Mouse (Mus musculus) cerebellum, postnatal 36 days (tissue): ENCODE data around the gene Rps6kb2.

Experiments
- DNase-seq, 2 experiments: peaks; one replicate each; pipeline ENCODE4 v3.0.0; 2021 to 2022; ENCODE audit warnings: mixed read lengths in 2 of 2

Rps6kb2 gene

DNA sequence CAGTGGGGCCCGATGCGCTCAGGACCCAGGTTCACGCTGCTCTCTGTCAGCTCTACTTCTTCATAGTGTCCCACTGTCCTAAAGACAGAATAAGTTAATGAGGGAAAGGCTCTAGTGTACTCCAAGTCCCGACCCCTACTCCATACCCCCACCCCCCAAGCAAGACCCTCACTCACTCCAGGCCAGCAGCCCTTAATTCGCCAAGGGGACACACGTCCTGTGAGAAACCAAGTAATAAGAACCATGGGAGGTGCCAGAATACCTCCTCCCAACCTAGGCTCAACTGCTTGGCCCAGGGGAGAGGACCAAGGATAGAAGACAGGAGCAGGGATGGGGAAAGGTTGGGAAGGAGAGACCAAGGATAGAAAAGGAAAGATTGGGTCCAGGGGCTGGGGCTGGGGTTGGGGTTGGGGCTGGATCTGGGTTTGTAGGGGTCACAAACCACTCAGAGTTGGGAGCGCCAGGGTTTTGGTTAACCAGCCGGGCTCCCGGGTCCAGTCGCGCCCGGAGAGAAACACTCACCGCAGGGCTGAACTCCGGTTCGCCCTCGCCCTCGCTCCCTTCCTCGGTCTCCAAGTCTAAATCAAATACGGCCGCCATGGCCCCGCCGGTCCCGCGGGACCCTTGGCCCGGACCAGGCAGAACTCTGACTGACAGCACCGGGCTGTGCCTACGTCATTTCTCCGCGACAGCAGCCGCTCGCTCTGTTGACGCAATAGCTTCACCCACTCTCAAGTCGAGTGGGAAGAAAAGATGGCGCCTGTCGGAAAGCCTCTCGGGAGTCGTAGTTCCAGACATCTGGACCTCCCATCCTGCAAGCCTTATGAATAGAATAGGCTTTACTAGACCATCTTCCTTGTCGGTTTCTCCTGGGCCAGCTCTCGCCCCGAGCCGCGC is at the start of gene Rps6kb2:
Gene Rps6kb2 (minus strand): TSS at position 709 of the 897 bp plus-strand sequence.
- DNase-seq = peak; percentile 97 to 98

DNA sequence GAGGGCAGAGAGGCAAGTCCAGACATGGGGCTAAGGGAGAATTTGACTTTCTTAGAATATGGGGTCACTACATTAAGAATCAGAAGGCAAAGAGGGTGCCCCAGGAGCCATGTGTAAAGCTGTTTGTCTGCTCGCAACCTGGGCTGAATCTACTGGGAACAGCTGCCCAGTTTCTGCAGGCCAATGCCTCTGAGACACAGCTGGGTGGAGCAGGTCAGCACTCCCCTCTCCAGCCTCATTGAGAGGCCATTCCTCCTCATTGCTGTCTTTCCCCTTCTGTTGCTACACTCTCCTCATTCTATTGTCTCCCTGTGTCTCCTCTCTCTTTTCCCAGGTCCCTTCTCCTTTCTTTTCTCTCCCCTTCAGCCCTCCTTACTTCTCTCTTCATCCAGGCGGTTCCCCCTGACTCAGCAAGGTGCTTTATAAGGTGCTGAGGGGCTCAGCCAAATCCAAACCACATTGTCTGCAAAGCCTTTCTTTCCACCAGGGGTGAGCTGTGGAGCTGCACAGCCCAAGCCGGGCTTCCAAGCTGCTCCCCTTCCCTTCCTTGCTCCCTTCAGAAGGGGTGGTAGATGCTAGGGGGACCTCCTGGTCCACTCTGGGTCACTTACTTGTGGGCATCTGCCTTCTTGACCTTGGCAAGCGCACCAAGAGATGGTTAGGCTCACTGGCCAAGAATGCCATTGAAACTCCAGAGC is 48.9 kb upstream of the Rps6kb2 start:
- DNase-seq = no peak

DNA sequence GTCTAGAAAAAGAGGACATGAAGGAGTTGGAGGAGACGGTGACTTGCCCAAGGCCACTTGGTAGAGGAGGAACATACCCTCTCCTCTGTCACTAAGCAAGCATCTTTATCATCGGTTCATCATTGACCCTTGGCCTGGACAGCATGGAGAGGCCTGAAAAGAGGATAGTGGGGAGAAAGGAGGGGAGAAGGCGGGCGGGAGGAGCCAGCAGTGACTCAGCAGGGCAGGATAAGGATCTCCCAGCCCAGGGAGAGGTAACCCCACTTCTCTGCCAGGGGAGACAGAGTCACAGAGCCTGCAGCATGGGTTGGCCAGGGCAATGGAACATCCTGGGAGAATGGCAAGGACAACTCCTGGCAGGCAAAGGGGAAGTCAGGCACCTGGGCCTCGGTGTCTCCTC is 45.4 kb upstream of the Rps6kb2 start:
- no peak for DNase-seq

DNA sequence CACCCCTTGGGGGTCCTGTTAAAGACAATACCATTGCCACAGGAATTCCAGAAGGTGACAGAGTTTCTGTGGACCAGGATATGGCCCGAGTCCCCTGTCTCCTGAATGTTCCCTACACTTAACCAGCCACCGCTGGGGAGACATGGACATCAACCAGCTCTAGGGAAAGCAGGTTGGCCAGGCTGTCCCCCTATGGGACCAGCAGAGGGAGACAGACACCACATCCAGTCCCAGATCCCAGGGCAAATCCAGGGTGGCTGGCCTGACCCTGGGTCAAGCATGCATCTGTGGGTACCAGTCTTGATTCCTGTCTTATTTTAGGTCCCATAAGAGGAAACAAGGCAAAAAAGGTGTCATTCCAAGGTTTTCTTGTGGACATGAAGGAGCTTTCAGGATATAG is 43.8 kb upstream of the Rps6kb2 start:
- peak; percentile 73 to 76 for DNase-seq

DNA sequence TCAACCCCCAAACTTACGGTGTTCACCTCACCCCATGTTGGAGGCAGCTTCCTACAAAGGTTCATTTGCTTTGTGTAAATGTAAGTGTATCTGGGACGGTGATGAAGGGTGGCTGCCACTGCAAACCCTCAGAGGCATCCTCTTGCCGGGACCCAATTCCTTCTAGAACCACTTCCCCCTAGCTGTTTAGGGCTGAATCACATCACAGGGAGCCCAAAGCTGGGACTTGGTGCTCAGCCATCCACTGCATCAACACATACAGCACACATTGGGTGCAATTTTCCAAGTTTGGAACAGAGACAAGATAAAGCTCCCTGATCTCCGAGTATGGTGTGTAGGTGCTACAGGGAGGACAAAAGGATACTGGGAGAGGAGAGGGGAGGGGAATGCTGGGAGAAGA is 41.7 kb upstream of the Rps6kb2 start:
- DNase-seq = no peak

DNA sequence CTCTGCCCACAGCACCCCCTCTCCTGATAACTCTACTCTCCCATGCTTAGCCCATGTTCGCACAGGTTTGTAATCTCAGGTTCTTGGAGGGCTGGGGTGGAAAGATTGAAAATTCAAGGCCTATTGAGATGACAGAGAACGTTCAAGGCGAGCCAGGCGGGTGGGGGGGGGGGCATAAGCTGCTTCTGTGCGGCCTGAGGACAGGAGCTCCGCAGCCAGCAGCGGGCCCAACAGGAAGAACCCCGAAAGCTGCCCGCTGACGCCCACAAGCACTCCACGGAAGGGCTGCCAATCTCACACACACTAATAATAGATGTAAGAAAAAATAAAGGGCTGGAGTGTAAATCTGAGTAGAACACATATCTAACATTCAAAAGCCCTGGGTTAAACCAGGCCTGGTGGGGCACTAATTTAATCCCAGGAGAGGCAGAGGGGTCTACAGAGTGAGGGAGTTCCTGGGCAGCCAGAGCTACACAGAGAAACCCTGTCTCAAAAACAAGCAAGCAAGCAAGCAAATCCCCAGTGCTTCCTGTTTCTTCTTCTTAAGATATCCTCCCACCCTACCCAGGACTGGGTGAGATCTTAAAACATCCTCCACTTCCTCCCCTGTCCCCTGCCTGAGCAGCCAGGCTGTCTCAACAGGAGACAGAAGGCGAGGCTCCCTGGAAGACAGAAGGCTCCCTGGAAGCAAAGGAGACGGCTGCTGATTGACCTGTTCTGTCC is 40.6 kb upstream of the Rps6kb2 start:
- no peak for DNase-seq

DNA sequence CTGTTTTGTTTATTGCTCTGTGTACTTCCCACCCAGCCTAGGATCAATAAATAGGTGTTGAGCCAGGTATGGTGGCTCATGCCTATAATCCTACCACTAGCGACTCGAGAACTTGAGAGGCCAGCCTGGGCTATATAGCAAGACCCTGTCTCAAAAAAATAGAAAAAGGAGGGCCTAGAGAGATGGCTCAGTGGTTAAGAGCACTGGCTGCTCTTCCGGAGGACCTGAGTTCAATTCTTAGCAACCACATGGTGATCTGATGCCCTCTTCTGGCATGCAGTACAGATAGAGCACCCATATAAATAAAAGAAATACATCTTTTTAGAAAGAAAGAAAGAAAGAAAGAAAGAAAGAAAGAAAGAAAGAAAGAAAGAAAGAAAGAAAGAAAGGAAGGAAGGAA is 40.0 kb upstream of the Rps6kb2 start:
- DNase-seq = no peak

DNA sequence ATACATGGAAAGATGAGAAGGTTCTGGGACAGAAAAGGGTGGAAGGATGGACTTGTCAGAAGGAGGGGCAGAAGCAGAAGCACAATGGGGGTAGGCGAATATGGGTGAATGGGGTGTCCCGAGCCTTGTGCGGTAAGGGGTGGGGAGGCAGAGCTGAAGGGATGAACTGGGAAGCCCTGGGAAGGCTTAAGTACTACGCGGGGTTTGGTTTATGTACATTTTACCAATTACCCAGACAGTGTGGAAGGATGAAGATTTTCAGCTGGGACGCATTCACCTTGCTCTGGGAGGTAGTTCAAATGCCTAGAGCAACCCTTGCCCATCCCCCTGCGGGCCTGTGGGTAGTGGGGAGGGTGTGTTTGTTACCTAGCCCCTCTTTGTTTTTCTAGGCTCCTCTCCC is 39.0 kb upstream of the Rps6kb2 start:
- DNase-seq = no peak

DNA sequence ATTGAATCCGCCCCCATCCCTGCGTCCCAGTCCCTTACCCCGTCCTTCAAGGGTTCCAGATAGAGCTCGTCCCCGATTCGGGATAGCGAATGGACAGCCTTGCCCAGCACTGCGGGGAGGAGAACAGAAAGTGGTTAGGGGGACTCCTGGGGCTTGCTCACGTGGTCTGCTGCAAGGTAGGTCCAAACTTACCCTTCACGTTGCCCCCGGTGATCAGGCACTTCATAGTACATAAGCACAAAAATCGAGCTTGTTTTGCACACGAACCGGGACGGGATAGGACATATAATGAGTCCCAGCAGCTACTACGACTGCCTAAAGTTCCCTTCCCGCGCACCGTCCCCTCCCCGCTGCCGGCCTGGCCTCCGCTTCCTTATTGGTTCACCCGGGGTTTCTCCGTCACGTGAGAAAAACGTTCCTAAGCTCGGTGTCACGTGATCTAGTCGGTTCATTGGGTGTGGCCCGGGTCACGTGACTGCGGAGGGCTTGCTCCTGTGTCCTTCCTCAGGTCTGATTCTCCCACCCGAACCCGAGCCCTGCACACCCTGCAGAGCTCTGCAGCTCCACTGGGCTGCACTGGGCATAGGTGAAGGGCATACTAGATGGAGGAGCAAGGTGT is 38.2 kb upstream of the Rps6kb2 start, which contains the start of gene Rad9a:
Gene Rad9a (minus strand): TSS at position 372 of the 619 bp plus-strand sequence.
- peak; percentile 95 to 96 for DNase-seq

DNA sequence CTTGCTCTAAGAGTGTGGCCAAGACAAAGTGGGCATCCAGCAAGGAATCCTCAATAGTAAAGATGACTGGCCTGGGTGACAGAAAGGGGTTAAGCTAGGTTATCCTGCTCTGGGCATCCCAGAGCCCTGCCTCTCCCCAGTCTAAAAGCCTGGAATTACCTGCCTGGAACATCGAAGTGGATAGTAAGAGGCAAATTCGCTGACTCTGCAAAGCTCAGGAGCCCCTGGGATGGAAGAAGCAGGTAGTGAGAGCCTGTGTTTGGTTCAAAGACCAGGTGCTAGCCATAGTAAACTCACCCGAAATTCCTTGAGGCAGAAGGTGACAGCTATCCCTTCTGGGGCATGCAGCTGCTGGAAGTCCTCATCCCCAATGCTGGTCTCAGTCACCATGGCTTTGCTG is 34.0 kb upstream of the Rps6kb2 start:
- DNase-seq = no peak

DNA sequence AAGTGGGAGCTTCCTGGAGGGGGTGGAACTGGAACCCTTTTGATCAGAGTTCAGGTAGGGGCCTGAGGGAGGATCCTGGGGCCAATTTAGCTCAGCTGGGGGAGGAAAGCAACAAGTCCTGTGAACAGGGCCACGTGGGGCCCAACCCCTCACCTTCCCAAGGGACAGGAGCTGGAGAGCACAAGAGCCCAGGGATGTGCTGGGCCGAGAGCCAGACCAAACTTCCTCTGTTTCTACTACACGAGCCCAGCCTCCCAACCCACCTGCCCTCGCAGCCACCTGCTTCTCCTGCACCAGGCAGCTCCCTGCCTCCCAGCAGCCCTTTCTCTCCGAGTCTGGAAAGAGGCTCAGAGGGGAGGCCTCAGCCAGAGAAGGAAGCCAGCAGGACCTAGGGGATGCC is 33.4 kb upstream of the Rps6kb2 start:
- DNase-seq = no peak

DNA sequence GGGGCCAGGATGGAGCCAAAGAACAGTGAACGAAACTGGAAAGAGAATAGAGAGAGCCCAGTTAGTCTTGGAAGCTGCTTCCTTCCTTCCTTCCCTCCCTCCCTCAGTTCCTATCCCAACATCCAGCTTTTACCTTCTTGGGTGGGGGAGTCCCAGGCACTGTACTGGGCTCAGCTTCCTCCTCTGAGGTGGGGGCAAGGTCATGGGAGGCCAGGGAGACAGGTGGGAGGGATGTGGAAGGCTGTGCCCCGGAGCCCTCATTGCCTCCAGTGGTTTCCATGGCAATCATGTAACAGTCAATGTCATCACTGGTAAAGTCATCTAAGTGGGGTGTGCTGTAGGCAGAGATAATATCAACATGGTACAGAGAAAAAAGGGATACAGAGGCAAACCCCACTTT is 32.9 kb upstream of the Rps6kb2 start:
- DNase-seq = no peak

DNA sequence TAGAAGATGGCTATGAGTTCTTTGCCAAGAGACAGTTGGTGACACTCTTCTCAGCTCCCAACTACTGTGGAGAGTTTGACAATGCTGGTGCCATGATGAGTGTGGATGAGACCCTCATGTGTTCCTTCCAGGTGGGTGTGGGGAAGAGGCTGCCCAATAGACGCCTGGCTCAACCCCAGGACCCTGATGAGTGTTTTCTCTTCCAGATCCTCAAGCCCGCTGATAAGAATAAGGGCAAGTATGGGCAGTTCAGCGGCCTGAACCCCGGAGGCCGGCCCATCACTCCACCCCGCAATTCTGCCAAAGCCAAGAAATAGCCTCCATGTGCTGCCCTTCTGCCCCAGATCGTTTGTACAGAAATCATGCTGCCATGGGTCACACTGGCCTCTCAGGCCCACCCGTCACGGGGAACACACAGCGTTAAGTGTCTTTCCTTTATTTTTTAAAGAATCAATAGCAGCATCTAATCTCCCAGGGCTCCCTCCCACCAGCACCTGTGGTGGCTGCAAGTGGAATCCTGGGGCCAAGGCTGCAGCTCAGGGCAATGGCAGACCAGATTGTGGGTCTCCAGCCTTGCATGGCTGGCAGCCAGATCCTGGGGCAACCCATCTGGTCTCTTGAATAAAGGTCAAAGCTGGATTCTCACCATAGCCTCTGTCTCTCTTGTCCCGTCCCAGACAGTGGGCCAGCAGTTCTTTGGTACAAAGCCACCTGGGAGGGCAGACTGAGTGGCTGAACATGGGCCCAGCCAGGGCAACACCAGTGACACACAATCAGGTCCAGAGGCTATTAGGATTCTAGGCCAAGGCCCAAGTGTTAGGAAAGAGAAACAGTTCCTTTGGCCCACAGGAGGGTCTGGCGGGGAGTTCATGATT is 31.9 kb upstream of the Rps6kb2 start:
- DNase-seq = peak; percentile 88

DNA sequence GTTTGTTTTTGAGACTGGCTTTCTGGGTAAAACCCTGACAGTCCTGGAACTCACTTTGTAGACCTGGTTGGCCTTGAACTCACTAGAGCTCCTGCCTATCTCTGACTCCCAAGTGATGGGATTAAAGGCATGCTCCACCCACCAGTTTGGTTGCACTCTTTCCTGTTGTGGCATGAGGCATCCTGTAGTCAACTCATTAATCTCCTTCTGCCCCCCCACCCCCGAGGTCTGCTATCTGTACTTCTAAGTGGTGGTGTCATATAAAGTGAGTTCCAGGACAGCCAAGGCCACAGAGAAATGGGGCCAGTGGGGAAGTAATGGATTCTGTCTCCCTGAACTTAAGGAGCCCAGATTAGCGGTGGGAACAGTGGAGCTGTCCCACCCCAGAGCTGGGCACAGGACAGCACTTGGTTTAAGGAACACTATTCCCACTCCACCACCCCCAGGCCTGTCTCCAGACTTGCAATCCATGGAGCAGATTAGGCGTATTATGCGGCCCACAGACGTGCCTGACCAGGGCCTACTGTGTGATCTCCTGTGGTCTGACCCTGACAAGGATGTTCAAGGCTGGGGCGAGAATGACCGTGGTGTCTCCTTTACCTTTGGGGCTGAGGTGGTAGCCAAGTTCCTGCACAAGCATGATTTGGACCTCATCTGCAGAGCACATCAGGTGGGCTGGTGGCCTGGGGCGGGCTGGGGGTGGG is 31.0 kb upstream of the Rps6kb2 start:
- no peak for DNase-seq

DNA sequence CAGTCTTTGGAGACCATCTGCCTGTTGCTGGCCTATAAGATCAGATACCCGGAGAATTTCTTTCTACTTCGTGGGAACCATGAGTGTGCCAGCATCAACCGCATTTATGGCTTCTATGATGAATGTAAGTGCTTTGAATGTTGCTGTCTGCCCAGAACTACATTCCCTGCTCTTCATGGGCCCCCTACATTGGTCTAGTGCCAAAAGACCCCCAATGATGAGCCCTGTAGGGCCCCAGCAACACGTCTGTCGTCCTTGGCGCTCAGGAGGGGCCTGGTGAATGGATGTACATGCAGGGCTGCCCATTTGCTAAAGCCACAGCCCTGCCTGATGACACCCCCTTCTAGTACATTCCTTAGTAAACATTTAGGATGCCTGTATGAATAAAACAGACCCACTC is 30.0 kb upstream of the Rps6kb2 start:
- DNase-seq = no peak

DNA sequence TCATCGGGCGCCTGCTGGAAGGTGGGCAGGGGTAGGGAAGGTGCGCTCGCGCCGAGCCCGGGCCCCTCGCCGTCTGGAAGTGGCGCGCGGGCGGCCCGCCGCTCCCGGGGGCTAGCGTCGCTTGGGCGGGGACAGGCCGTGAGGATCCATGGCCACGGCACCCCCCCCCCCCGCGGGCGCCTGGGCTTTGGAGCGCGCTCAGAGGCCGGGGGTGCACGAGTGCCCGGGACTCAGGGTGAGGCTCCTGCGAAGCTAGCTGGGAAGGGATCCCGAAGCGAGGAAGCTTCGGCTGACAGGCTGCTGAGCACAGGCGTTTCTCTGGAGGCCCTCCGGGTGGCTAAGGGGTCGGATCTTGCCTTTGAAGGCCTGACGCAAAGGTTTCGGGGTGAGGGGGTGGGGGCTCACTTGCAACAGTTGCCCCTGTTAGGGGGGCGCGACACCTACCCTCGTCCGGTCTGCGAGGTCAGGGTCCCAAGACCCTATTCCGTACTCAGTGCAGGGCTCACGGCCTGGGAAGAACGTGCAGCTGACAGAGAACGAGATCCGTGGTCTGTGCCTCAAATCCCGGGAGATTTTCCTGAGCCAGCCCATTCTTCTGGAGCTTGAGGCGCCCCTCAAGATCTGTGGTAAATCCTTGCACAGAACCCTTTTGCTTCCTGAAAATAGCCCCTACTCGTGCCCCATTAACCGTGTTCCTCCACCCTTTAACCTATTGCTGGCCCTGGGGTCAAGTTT is 29.3 kb upstream of the Rps6kb2 start:
- no peak for DNase-seq

DNA sequence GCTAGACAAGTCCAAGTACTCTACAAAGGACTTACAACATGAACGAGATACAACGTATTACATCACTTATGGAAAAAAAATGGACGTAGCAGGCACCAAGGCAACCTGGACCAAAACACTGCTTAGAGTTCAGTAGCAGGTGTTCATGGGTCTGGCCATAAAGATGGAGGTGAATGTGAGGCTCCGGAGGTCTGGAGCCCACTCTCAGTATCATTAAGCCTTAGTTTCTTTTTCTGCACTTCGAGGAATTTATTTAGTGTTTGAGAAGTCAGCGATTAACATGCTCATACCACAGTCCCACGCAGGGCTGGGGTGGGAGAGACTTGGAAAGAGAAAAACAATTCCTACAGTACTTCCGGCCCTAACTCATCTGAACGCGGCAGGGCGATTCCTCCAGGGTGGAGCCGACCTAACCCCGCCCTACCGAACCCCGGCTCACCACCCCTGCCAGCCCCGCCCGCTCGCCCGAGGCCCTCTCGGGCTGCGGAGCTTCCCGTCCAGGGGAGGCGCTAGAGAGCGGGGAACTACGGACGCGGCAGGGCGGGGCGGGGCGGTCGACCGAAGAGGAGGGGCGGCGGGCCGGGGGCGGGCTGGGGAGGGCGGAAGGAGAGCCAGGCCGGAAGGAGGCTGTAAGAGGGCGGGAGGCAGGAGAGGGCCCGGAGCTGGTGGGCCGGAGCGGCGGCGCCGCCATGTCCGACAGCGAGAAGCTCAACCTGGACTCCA is 28.5 kb upstream of the Rps6kb2 start, which contains the start of gene Ppp1ca:
Gene Ppp1ca (plus strand): TSS at position 538 of the 723 bp plus-strand sequence.
- DNase-seq = peak; percentile 93 to 97

DNA sequence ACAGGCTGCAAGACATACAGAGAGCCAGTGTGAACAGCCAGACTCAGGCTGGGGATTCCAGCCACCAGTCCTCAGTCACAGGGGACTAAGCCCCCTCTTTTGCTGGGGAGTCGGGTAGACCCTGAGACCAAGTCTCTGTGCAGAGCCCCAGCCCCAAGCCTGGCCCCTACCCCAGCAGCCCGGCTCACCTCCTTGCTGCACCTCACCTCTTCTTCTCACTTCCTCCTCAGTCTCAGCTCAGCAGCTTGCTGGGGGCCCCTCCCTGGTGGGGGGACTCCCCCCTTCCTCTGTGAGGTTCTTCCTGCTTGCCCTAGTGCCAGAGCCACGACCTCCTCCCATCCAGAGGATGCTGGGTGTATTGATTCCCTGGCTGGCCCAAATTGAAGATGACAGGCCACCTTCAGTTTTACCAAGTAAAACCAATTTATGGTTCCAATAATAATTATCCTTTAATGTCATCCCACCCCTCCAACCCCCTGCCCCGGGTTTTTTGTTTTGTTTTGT is 27.7 kb upstream of the Rps6kb2 start, which contains the start of gene Tbc1d10c:
Gene Tbc1d10c (minus strand): TSS at position 454 of the 504 bp plus-strand sequence.
- no peak for DNase-seq

DNA sequence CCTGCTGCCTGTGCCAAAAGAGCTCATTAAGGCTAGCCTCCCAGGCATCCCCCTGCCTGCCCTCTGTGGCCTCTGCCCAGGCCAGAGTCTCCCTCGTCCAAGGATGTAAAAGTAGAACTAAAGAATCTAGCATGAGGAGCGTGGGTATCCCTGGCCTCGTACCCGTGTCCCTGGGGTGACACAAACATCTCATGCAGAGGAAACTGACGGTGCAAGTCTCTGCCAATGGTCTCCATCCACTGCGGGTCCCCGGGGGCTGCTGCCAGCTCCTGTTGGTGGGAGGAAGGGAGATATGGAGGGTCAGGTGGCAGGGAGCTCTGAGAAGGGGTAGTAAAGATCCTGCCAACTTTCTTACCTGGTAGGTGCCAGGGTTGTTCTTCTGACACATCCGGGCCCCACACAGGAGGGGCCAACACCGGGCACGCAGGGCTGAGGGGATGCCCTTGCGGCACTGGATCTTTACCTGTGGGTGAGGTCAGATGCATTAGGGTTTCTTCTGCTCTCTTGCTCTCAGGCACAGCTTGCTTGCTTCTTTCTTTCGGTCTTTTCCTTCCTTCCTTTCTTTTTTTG is 26.0 kb upstream of the Rps6kb2 start:
- DNase-seq = no peak
